Mouse (Mus musculus) olfactory bulb, adult 2 months (tissue): ENCODE measurements around the gene Foxp1.

Source experiments
- CTCF ChIP-seq: fragments of 200-500 bp; IDR thresholded peaks from 2 replicates; pipeline ENCODE4 v1.5.1; 2012; ENCODE audit warnings: low read depth, mild to moderate bottlenecking, low read length, moderate library complexity; ENCODE audit not compliant: insufficient read depth
- POLR2A ChIP-seq: fragments of 200-500 bp; IDR thresholded peaks from 2 replicates; pipeline ENCODE4 v1.6.1; 2012; ENCODE audit warnings: mild to moderate bottlenecking, low read depth, low read length, moderate library complexity; ENCODE audit not compliant: insufficient read depth

GRCm38 (mm10) chr6:99369156-99369555 lies 153.4 kb downstream of the Foxp1 start:
- TF ChIP-seq CTCF (no peak), POLR2A (no peak)
